Mouse (Mus musculus) right cerebral cortex, postnatal 25 days (tissue): ENCODE measurements around the gene Lyst.
"Not testable (repeated sequence)": the region's sequence is repeated elsewhere in the genome, so short reads cannot be mapped to it uniquely, and the experiment has no call there.

Experiments used
- DNase-seq: peaks from one replicate; pipeline ENCODE4 v3.0.0; 2022

Lyst gene

DNA sequence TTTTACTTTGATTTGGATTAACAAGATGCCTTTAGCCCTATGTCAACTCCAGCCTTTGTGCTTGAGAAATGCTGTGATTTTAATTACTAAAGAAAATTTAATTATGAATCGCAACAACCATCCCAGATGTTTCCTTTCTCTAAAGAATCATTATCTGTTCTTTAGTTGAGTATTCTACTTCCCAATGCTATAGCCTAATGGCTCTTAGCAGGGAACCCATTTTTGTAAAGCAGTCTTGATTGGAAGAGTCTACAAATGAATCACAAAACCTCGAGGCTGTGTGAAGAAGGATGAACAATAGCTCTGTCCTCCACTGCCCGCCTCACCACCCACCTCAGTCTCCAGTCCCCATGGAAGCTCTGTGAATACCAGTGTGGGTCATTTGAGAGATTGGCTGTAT lies 57.1 kb downstream of the Lyst start:
- no peak for DNase-seq

DNA sequence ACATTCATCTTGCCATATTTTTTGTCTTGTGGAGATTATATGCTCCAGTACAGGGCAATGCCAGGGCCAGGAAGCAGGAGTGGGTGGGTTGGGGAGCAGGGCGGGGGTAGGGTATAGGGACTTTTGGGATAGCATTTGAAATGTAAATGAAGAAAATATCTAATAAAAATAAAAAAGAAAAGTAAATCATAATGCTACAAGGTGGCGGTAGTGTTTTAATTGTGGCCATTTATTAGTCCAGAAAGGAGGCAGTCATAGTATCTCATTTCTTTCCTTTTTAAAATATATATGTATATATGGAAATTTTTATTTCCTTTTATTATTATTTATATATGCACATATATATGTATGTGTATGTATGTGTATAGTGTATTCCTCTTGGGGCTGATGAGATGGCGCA lies 65.3 kb downstream of the Lyst start:
- no peak for DNase-seq

DNA sequence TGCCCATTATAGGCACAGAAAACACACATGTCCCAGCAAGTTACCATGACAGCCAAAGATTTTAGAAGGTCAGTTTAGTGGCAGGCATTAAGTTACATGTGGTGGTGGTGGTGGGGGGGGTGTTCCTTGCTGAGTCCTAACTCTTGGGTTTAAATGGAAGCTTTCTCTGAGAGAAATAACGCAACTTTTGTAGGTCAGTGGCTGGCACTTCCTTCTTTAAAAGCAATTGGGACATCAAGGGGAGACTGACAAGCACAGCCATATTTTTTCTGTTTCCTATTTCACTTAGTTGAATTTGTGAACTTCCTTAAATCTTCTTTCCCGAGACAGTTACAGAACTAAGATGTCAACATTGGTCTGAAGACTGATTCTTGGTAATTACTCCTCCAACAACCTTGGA lies 75.9 kb downstream of the Lyst start:
- not testable (repeated sequence) for DNase-seq

DNA sequence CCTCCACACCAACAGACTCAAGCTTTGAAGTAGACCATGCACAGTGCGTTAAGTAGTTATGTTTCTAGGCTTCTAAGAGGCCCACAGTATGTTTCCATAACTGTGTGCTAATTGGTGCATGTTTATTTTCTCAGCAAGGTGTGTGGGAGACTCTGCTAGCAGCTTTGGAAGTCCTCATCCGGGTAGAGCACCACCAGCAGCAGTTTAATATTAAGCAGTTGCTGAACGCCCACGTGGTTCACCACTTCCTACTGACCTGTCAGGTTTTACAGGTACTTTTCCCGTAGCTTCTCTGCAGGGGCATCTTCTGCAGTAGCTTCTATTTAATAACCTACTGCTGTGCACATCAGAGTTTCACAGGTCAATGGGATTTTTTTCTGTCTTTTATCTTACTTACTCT lies 80.5 kb downstream of the Lyst start:
- no peak for DNase-seq

DNA sequence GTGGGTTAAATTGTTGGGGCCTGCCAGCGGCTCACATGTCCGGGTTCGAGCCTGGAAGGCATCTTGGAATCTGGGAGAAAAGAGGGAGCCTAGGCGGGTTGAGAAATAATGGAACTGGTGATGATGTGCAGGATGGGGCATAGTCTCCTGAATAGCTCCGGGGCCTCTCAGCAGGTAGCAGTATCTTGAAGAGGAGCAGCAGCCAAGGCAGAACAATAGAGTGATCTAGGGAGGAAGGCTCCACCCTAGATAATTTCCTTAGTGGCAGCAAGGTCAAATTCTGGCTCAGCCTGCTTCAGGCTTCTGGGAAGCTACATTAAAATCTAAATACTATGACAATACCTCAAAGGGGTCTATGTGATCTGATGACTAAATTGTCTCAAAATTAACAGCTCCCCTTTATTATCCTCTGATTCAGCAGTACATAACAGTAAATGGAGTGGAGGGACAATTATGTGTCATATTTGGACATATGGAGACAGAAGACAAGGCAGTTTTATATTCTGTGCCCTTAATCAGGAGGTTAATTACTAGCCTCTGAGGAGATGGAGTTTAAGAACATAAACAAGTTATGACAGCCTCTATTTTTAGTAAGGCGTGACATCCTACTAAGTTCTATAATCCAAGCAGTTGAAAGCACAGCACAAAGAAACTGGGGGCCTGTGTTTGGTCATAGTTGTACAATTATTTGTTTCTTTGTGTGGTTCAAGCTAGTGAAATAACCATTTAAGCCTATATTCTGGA lies 81.6 kb downstream of the Lyst start:
- DNase-seq, result no peak

DNA sequence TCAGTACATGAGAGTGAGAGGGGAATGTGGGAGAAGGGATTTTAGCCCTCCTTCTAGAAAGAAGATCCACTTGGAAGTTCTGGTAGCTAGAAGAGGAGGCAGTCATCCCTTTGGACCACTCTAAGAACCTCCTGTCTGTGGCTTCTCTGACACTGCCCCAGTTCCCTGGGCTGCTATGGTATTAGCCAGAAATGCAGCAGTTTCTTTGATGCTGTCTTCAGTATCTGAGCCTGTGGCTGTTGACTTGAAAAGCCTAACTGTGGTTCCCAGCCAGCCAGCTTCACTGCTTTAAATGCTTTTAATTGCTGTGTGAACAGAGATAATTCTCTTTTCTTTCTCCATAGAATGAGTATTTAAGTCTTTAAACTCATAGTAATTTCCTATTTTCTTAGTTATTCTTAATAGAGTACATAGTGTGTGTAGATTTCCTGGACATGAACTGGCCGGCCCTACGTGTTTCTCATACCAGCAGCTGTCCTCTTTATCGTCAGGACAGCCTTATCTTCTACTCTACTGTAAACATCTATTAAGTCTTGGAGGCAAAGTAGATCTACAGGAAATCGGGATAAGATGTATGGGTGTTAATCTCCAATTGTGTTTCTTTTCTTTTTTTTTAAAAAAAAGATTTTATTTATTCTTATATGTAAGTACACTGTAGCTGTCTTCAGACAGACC lies 84.6 kb downstream of the Lyst start:
- no peak for DNase-seq

DNA sequence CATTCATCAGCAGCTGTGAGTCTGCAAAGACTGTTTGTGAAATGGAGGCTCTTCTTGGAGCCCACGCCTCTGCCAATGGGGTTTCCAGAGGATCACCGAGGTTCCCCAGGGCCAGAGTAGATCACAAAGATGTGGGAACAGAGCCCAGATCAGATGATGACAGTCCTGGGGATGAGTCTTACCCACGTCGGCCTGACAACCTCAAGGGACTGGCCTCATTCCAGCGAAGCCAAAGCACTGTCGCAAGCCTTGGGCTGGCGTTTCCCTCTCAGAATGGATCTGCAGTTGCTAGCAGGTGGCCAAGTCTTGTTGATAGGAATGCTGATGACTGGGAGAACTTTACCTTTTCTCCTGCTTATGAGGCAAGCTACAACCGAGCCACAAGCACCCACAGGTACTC lies 87.7 kb downstream of the Lyst start:
- DNase-seq, result no peak

DNA sequence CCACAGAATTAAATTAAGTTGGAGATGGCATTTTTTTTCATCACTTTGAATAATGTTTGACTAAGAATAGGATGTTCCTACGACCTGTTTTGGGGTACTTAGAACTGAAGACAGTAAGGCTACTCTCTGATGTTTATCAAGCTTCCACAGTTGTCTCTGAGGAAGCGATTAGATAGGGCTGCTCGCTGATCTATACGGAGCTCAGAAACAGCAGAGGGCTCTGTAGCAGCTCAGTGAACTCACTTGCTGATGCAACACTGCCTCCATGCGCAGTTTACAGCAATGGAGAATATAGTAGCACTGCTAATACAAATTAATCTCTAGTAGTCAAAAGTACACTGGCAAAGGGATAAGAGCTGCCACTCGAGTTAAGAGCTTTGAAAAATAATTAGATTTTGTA lies 91.4 kb downstream of the Lyst start:
- no peak for DNase-seq

DNA sequence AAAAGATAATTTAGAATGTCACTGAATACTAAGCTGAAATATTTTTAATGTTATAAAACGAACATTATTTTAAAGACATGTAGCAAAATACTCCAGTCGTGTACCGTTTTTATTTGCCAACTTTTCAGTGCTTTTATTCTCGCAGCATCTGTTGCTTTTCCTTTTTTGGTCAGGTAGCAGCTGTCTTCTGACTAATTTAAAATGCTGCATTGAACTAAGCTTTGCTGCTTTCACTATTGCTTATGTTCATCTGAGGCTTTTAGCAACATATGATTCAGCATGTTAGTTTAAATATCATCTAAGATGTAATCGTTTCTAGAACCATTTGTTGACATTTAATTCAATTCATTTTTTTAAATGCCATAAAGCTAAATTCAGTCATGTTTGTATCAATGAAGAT lies 113.3 kb downstream of the Lyst start:
- DNase-seq, result no peak

DNA sequence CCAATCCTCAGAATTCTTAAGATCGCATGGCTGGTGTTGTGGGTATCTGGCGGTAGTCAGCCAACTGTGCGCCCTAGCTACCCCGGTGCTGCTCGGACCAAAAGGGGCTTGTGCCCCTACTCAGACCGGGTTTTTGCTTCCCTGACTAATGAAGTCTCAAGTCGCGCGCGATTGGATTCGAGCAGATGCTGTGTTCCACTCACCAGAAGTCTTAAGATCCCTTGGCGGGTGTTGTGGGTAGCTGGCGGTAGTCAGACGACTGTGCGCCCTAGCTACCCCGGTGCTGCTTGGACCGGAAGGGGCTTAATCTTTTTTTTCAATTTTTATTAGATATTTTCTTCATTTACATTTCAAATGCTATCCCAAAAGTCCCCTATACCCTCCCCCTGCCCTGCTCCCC lies 131.2 kb downstream of the Lyst start:
- DNase-seq, result not testable (repeated sequence)

DNA sequence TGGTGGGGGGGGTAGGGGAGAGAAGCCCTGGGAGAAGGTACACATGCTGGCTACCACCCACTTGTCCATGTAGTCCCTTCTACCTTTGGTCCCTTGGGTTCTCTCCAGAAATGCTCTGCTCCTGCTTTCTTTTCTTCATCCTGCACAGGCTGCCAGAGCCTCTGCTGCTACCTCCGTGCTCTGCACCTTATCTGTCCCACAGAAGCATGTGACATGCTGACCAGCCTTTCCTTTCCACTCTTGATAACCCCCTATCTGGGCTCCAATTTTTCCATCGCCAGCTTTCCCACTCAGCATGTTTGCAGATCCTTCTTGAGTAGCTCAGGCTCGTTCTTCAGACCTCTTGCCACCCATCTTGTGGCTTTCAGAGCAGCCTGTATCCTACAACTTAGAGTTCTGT lies 133.1 kb downstream of the Lyst start:
- no peak for DNase-seq

DNA sequence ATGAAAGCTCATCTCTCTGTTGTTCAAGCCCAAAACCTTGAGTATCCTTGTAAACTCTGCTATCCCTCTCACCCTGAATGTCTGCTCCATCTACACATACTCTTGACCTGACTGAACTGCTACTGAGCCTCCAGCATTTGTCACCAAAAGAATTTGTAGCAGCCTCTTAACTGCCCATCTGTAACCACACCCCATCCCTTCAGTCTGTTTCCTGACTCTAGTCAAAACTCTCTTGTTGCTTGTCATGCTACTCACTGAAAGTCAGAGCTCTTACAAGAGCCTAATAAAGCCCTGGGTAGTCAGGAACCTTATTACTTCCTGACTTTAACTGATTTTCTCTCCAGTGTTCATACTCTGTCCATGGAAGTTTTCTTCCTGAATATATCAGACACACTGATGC lies 133.6 kb downstream of the Lyst start:
- DNase-seq, result no peak

DNA sequence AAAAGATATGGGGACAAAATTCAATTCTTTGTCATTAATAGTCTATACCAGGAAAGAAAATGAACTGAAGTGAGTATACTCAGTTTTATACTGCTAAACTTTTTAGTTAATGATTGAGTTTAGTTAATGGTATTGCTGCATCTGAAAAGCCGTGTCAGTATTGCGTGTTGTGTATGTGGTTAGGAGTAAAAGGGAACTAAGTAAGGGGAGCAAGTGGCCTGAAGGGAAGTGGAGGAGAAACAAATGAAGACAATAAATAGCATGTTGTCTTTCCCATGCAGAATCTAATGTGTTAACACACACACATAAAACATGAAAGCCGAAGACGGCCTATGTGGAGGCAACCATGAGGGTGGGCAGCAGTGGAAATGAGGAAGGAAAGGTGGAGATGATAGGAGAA lies 149.0 kb downstream of the Lyst start:
- DNase-seq, result no peak

DNA sequence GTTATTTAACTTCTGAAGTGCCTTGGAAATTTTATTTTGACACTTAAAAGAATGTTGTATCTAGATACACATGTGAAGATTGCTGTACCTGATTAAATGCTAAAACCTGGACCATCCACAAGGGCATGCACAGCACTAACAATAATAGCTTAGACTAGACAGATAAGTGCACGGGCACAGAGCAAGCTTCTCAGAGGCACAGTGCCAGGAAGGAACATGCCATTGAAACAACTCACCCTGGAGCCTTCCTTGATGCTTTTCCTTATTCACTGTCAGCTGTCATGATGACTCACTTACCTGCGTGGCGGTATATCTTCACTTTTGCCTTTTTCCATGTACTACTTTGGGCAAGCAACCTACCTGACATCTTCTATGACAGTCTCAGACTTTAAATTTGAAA lies 155.7 kb downstream of the Lyst start:
- no peak for DNase-seq

DNA sequence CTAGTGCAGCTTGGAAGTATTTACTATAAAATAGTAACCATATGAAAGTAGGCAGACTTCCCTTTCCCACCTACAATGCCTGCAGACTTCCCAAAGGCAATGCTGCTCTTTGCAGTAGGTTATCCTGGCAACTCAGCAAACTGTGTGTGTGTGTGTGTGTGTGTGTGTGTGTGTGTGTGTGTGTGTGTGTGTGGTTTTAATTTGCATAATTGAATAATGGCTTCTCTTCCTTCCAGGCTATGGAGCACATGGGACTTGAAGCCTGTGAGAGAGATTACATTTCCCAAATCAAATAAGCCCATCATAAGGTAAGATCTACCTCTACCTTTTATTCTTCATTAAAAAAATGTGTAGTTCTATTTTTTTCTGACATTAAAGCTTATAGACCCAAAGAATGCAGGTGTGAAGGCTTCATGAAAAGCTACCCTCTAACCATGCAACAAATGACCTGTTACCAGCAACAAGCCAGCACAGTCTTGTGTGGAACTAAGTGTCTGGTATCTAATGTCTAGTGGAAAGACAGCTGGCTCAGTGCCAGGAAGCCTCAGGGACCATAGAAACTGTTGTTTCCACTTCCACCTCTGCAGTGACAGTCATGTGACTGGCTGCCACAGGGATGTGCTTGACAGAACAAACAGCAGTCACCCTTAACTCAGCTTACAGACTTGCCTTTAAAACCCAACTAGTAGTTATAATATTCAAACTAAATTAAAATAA lies 185.7 kb downstream of the Lyst start:
- DNase-seq, result no peak

DNA sequence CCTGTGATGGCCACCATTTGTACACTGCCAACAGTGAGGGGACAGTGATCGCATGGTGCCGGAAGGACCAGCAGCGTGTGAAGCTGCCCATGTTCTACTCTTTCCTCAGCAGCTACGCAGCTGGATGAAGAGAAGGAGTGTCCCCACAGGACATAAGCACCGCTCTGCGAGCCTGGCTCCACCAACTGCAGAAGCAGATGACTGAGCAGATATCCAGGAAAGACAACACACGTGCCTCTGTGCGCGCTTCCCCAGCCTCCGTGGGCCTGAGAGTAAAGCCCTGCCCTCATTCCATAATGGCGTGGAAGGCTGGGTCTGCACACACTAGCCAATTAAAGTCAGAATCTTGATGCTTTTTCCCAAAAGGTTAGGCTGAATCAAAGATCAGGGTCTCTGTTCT lies 186.9 kb downstream of the Lyst start:
- DNase-seq, result no peak

DNA sequence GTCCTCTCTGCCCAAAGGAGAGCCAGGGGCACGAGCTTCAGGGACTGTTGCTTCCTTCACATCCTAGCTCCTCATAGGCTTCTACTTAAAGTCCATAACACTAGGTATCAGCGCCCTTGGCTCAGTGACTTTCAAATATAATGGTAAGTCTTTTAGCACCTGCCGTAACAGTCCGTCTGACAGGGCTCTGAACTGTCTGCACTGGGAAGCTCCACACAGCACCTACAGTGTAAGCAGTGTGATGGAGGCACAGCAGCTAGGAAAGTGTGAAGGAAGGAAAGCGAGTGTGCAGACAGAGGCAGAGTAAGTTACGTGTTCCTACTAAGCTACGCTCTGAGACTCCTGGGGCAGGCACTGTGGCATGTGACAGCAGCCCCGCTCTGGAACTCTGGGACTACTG lies 187.5 kb downstream of the Lyst start:
- DNase-seq, result no peak

DNA sequence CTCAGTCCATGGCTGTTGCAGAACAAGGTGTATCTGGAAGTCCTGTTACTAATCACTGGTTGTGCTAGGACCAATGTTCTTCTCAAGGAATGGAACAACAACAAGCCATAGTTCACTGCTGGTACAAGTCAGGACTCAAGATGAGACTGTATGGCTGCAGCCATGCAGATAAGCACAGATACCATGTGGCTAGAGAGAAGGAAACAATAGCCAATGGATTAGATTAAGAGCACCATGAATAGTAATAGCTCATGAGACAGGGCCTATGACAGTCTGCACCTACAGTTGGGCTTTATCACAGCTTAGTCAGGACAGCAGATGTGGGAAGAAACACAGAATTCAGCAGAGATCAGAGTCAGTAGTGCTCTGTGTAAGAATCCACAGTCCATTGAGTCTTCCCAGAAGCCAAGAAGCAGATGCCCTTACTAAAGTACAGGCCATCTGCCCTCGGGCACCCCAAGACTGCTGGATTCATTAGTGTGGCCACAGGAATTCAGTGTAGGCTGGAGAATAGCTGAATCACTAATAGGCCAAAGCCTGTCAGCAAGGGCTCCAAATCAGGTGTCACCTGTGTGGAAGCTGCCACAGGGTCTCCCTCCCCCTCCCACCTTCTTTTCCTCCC lies 188.8 kb downstream of the Lyst start:
- no peak for DNase-seq

DNA sequence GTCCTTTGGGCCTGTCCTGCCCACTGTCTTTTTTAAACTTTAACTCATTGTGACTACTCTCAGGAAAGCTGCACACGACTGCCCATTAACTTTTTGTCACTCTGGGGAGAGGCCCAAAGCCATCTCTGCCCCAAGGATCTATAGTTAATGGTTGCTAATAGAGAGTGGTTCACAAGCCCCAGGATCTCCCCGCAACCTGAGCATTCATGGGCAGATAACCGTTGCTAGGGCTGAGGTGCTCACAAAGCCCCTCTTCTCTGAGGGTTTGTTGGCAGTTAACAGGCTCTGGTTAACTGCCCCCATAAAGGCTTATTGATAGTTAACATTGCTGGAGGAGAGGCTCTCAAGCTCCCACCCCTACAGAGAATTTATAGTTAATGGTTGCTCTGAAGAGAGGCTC lies 190.1 kb downstream of the Lyst start:
- DNase-seq, result no peak

DNA sequence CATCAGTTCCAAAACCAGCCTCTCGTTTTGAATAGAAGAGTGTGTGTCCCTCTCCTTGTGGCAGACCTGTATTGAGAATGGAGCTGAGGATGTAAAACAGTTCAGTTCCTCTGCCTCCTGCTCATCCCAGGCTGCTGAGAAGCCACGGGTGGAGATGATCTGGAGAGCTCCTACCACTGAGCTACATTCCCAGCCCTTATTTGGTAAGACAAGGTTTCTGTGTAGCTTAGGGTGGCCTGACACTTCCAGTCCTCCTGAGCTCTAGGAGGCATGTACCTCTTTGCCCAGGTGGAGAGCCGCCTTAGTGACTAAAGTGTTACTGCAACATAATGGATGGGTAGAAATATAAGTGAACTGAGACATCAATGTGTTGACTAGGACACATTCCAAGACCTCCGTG lies 190.8 kb downstream of the Lyst start:
- no peak for DNase-seq

DNA sequence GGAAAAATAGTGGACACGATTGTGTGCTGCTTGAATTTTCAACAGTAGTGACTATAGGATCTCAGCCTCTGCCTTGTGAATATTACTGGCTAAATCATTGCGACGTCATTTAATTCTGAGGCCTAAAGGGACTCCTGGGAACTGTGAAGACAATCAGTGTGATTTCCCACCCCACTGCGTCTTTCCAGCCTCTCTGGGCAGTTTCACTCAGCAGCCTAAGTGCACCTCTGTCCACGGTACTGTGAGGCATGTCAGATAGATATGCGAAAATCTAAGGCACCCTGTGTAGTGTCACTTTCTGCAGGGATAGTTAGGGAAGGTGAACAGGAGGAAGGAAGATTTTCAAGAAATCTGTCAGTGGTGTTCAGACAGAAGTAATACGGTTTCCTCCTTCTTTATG lies 193.1 kb downstream of the Lyst start:
- no peak for DNase-seq

DNA sequence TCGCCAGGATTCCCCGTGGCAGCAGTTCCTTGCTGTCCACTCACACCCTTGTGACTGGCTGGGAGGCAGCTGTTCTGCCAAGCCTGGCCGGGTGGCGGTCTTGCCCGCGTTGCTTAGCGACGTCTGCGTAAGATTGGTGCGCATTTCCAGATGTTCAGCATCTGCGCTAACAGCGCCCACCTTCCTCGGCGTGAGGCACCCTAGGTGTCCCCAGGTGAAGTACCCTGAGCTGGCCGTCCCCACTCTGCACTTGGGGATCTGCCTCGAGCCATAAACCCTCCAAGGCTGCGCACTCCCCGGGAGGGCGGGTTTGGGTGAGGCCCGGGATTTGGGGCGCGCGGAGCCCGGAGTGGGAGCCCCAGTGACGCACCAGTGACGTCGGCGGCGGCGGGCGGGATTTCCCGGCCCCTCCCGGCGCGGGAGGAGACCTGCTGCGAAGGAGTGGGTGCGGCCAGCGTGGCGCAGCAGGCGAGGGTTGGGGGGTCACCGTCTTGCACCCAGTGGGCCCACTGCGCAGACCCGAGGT lies 193.8 kb downstream of the Lyst start, which contains the start of gene Gng4:
Gene Gng4, plus strand, starts transcription at position 166 of the 526 bp plus-strand sequence.
- DNase-seq, result peak; percentile 86

DNA sequence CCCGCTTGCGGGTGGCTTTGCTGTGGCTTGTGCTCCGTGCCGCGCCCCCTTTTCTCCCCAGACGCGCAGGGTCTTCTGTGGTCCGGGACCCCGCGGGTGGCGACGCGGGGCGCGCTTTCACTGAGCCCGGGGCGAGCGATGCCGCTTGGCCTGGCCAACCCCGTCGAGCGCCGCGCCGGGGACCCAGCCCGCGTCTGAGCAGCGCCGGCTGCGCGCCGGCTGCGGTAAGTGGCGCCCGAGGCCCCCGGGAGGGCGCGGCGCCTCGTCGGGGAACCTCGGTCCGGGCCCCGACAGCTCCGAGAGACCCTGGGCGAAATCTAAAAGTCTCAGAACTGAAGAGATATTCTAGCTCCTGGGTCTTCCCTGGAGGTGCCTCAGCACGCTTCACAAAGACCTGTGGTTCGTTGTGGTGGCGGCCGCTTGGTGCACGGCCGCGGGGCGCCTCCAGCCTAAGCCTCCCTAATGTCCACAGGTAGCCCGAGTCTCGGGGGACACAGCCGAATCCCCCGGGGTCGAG lies 194.3 kb downstream of the Lyst start:
- no peak for DNase-seq
